Mouse (Mus musculus) 3134 (cell line): ENCODE results near the gene Shisal1.

Experiments
- DNase-seq: peaks from one replicate; pipeline ENCODE4 v3.0.0-alpha.2; 2011; ENCODE audit warnings: low spot score; ENCODE audit not compliant: insufficient read length; ENCODE audit errors: extremely low read depth

Gene Shisal1

DNA sequence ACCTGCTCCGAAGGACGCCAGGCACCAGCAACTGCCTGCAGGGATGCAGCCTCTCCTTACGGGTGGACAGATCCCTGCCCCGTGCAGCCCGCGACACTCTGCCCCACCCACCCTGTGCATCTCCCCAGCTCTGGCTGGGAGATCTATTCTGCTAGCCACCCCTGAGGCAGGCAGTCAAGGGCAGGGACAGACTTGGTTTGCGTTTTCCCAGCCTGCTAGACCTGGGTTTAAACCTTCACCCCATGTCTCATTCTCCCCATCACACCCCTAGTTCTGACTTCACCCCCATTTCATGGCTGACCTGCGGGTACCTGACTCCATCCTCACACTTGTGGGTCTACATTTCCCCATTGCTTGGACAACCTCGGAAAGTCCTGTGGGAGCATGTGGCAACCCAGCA, at the start of gene Shisal1:
Gene Shisal1, minus strand, starts transcription at position 101 of the 400 bp plus-strand sequence.
- no peak for DNase-seq

DNA sequence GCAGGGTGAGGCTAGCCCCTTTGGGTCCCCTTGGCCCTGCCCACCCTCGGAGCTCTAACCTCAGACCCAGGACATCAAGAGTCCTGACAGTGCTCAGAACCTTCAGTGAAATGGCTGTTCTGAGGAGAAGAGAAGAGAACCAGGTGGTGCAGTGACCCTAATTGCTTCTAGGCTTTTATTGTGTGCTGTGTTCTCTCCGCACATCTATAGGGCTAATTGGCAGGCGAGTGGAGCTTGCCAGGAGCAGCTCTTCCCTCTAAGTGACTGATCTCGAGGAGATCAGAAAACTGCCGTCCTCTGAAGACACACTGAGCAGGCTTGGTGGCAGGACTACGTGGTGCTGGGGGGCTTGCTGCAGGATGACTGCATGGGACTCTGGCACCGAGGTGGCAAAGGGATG, 43.6 kb upstream of the Shisal1 start:
- DNase-seq: no peak

DNA sequence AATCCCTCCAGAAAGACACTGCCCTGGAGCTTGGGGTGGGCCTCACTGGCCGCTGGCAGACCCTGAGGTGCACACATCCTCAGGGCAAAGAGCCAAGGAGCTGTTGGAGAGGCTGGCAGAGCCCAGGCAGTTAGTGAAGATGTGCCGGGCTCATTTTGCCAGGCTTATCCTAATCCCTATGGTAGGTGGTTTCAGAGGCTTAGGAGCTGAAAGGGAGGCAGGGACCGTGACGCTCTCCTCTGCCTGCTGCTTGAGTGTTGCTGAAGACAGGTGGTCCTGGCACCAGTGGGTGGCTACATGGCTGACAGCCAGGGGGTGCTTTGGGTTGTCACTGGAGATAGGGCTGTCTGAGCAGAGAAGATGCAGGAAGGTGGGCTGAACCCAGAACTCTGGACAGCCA, 37.4 kb upstream of the Shisal1 start:
- no peak for DNase-seq

GRCm38 (mm10) chr15:84483622-84484021, 36.7 kb upstream of the Shisal1 start:
- no peak for DNase-seq

- DNase-seq: no peak
Observed at GRCm38 (mm10) chr15:84481259-84481877, 34.5 kb upstream of the Shisal1 start.

GRCm38 (mm10) chr15:84469391-84469790, 22.5 kb upstream of the Shisal1 start:
- peak; percentile 66 for DNase-seq

DNA sequence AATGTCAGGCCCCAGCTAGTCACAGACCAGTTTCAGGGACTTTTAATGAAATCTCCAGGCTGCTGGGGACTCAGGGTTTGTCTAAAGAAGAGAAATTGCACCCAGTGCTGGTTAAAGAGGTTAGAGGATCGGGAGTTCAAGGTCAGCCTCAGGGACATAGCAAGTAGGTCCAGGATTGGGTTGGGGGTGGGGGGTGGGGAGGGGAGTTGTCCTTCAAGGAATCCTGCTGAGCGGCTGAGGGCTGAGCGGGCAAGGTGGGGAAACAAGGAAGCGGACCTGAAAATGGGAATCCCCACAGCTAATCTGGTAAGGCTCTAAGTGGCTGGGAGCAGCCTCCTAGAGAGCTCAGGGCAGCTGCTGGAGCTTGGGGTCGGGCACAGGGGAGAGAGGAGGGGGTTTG, 20.9 kb upstream of the Shisal1 start:
- no peak for DNase-seq

DNA sequence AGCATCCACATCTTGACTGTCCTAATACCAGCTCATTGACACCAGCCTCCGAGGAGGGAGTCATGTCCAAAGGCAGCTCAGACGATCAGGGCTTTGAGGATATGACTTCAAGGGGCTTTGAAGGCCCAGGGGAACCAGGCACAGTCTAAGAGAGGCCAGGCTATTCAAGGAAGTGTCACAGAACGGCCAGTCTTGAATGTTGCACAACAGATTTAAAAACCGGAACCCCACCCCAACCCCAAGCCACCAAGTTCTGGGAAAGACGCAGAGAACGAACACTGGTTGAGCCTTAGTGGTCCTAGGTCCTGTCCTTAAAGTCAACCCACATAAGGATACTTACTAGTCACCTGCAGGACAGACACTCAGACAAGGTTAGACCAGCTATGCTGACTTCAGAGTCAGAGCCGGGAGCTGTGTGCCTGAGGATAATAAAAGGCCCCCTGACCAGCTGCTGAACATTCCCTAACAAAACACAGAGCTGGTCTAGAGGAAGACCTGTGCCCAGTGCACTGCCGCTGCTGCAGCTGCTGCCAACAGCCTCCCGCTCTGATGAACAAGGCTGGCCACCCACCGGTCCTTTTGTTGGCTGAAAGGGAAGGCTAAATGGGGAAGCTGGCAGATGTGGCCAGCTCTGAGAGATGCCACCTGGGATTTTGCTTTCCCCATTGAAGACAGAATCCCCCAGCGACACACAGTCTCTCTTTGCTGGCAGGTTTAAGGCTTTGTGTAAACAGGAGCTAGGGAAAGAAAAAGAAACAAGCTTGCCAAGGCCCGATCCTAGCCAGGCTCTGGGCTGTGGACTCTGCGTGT, 19.8 kb upstream of the Shisal1 start:
- peak; percentile 12 for DNase-seq

GRCm38 (mm10) chr15:84461429-84461828, 14.5 kb upstream of the Shisal1 start:
- no peak for DNase-seq

- no peak for DNase-seq
Observed at GRCm38 (mm10) chr15:84458983-84459382, 12.1 kb upstream of the Shisal1 start.

DNA sequence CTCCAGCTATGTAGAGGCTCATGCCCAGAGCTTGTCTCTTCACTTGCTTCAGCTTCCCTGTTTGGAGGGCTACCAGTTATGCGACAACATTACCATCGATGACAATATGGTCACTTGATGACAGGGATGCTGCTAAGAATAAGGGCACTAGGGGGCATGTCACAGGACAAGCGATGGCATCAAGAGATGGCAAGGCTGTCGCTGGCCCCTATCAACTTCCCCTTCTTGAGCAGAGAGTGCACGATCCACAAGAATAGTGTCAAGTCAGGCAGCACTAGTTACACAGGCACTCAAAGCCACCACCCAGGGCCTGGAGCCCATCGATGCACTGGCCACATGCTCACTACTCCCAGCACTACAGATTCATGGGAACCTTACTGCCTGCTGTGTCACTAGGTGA, 8.4 kb upstream of the Shisal1 start:
- no peak for DNase-seq

DNA sequence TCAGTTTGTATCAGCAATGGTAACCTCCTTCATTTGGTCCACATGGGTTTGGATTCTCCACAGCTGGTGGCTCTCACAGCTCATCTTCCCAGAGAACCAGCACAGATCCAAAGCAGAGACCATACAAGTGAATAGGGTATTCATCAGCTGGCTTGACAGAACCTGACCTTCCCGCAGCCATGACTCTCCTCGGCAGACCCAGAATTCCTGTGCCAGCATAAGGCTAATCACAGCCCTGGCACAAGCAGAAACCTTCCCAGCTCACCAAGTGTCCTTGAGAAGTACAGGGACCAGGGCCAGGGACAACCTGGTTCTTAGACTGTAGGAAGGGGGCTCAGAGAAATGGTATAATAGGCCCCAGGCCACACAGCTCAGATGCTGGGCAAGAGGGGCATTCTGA, 6.2 kb upstream of the Shisal1 start:
- no peak for DNase-seq

GRCm38 (mm10) chr15:84450441-84451183, 3.7 kb upstream of the Shisal1 start:
- peak; percentile 70 for DNase-seq

- no peak for DNase-seq
Observed at GRCm38 (mm10) chr15:84445812-84446716, 833 bp downstream of the Shisal1 start.

GRCm38 (mm10) chr15:84444181-84444580, 2.7 kb downstream of the Shisal1 start:
- DNase-seq: no peak

DNA sequence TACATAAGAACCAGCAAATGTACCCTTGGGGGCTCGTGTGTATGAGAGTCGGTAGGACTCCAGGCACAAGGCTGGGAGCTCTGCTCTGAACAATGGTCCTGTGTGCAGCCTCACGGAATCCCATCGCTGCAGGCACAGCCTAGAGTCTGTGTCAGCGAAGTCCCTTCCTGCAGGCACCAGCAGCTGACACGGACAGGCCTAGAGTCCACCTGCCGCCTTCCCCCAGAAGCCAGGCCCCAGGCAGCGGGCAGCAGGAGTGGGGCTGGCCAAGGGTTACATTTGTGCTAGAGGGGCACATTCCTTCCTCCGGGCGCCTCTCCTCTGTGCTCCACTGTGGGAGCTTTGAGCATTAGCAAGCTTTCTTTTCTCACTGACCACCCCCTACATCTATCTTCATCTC, 3.3 kb downstream of the Shisal1 start:
- no peak for DNase-seq

DNA sequence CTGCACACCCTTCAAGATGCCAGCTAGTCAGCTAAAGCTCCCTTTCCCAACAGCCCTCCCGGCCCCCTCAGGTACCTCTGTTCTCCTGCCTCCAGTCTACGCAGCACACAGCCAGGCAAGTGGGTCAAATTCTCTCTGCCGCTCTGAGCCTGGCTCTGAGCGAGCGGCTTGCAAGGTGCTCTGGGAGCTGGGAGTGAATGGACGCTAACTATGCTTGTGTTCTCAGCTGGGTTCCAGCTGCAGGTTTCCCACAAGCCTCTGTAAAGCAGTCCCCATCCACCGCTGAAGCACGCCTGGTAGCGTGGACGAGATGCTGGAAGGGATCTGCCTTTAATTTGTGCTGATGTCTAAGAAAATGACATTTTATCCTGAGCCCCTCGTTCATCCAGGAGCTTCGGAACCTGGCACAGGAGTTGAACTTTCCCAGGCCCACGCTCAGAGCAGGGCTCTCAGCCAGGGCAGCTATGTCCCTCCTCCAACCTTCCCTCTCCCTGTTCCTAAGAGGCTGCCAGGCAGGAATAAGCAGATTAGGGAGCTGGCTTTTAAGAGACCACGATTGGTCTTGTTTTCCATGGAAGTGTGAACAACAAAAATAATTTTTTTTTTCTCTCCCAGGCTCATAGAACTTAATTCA, 5.1 kb downstream of the Shisal1 start:
- no peak for DNase-seq

GRCm38 (mm10) chr15:84440820-84441219, 6.1 kb downstream of the Shisal1 start:
- DNase-seq: no peak

- no peak for DNase-seq
Observed at GRCm38 (mm10) chr15:84433586-84434185, 13.2 kb downstream of the Shisal1 start.

DNA sequence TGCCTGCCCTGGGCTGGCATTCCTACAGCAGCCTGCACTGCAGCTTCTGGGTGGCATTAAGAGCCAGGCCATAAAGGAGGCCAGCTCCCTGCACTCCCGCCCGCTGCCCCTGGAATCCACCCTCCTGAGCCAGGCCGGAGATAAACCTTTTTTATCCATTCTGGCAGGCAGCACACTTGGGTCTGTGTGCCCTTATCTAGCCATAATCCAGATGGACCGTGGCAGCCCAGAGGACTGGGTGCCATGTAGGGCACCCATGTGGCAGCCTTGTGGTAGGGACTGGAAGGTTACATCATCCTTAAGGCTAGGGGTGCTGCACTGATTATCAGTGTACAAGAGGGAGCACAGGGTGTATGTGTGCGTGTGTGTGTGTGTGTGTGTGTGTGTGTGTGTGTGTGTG, 16.4 kb downstream of the Shisal1 start:
- DNase-seq: no peak
